Mouse (Mus musculus) stomach, embryonic 16.5 days (tissue): ENCODE results near the gene Vmn1r177. TPM values are rescaled to one million over a fixed set of nuclear protein-coding genes. Genes with fewer than 3 reads are reported as not detected.
"Not testable (repeated sequence)": the region's sequence is repeated elsewhere in the genome, so short reads cannot be mapped to it uniquely, and the experiment has no call there.

ENCODE experiments used
- ATAC-seq: fragments of 200-750 bp; cut with Nextera tagmentation; 2 replicates; pipeline ENCODE4 v1.8.0; 2017; ENCODE audit warnings: moderate number of reproducible peaks, moderate TSS enrichment; ENCODE audit not compliant: insufficient read depth, low FRiP score
- H3K27ac ChIP-seq: fragments of 300-500 bp; sonication (generic); 2 replicates; pipeline ENCODE4 v1.5.1; 2014; ENCODE audit warnings: low read length
- H3K27me3 ChIP-seq: fragments of 300-500 bp; sonication (generic); 2 replicates; pipeline ENCODE4 v1.6.1; 2014; ENCODE audit warnings: low read length, control low read depth, mixed read lengths; ENCODE audit not compliant: control insufficient read depth, insufficient read depth
- H3K36me3 ChIP-seq: fragments of 300-500 bp; sonication (generic); 2 replicates; pipeline ENCODE4 v1.6.1; 2014; ENCODE audit warnings: low read length; ENCODE audit not compliant: control insufficient read depth, insufficient read depth
- H3K4me1 ChIP-seq: fragments of 300-500 bp; sonication (generic); 2 replicates; pipeline ENCODE4 v1.6.1; 2014; ENCODE audit warnings: low read length, control low read depth, mixed read lengths; ENCODE audit not compliant: control insufficient read depth, insufficient read depth
- H3K4me2 ChIP-seq: fragments of 300-500 bp; sonication (generic); 2 replicates; pipeline ENCODE4 v1.6.1; 2014; ENCODE audit warnings: low read depth, low read length, mixed read lengths
- H3K4me3 ChIP-seq: fragments of 300-500 bp; sonication (generic); replicated peaks from 2 replicates; pipeline ENCODE4 v1.5.1; 2014; ENCODE audit warnings: mild to moderate bottlenecking, low read length
- H3K9ac ChIP-seq: fragments of 300-500 bp; sonication (generic); 2 replicates; pipeline ENCODE4 v1.6.1; 2014; ENCODE audit warnings: low read length
- H3K9me3 ChIP-seq: fragments of 300-500 bp; sonication (generic); replicated peaks from 2 replicates; pipeline ENCODE4 v1.6.1; 2016; ENCODE audit warnings: low read length, control low read depth; ENCODE audit not compliant: control insufficient read depth
- WGBS: fragments of 180-500 bp; shearing (Covaris S2); extraction: QIAGEN DNeasy Blood & Tissue Kit; methylation state at CpG from one replicate; pipeline ENCODE4 v1.1.7; 2014; 5-methylcytosine and 5-hydroxymethylcytosine counted together
- polyA plus RNA-seq: library from polyadenylated mRNA; unstranded; fragments of >200 nt; fragmentation: Nextera tagmentation; extraction: Ambion mirVana; gene quantifications from 2 replicates; pipeline ENCODE4 v1.2.1, GENCODE M21; 2015

Vmn1r177 gene
- polyA plus RNA-seq = not detected in 2 replicates

DNA sequence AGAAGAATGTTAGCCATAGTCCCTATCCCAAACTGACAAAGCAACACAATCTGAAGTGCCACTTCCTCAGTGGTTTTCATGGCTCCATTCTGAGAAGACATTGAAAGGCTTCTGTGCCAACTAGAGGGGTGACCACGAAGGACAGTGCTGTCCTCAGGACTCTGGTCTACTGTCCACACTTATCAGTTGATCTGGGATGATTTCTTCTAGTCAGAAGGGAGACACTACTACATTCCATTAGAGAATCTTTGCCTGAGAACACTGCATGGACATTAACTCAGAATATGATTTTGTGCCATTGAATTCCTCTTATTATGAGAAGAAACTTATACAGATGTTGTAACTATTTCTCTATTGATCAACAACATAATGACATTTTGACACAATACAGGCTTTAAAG lies at the start of gene Vmn1r177:
TSS of gene Vmn1r177 (minus strand) at position 101 of the 400 bp plus-strand sequence.
- 10% methylated on average over 1 of the region's 1 CpGs for WGBS
- H3K9ac ChIP-seq = not testable (repeated sequence)

DNA sequence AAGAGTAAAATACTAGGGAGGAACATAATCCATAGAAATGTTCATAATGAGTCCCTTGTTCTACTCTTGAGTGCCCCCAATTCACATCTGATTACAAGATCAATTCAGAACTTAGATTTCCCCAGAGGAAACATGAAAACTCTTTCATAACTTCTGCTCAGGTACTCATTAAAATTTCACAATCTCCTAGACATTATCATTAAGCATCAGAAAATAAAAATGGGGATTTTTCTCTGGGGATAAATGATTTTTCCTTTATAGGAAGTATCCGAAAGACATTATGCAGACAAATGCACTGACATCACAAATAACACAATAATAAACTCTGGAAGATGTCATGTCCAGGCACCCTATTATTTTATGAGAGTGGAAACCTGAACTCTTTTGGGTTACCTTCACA lies 25.5 kb upstream of the Vmn1r177 start, which contains the start of gene Vmn1r178:
TSS of gene Vmn1r178 (plus strand) at position 301 of the 400 bp plus-strand sequence.
- no peak within 1 kb of the TSS for H3K27ac ChIP-seq
- H3K4me1 ChIP-seq = no peaks in the 10 kb centered on the region
- no peak within 1 kb of the TSS for H3K9ac ChIP-seq
- no peaks in the 10 kb centered on the region for H3K27me3 ChIP-seq
- no peak for ATAC-seq
- H3K36me3 ChIP-seq = no peaks in the 10 kb centered on the region
- H3K4me3 ChIP-seq = no peak within 1 kb of the TSS
- 92% methylated on average over 1 of the region's 1 CpGs for WGBS
- H3K9me3 ChIP-seq = no peaks in the 10 kb centered on the region
- H3K4me2 ChIP-seq = no peak within 1 kb of the TSS

More for the DNA sequence above, at the start of gene Vmn1r177:
- H3K4me2 ChIP-seq, ATAC-seq, H3K36me3 ChIP-seq, H3K9me3 ChIP-seq, H3K27ac ChIP-seq, H3K4me1 ChIP-seq, H3K4me3 ChIP-seq, H3K27me3 ChIP-seq: not testable (repeated sequence)

DNA sequence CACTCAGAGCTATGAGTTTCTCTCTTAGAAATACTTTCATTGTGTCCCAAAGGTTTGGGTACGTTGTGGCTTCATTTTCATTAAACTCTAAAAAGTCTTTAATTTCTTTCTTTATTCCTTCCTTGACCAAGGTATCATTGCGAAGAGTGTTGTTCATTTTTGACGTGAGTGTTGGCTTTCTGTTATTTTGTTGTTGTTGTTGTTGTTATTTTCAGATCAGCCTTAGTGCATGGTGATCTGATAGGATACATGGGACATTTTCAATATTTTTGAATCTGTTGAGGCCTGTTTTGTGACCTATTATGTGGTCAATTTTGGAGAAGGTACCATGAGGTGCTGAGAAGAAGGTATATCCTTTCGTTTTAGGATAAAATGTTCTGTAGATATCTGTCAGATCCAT lies 10.7 kb upstream of the Vmn1r177 start:
- not testable (repeated sequence) for H3K4me1 ChIP-seq, H3K9ac ChIP-seq, H3K4me3 ChIP-seq, H3K27ac ChIP-seq, H3K36me3 ChIP-seq, H3K4me2 ChIP-seq, H3K9me3 ChIP-seq, ATAC-seq, H3K27me3 ChIP-seq
- 69% methylated on average over 3 of the region's 4 CpGs for WGBS

DNA sequence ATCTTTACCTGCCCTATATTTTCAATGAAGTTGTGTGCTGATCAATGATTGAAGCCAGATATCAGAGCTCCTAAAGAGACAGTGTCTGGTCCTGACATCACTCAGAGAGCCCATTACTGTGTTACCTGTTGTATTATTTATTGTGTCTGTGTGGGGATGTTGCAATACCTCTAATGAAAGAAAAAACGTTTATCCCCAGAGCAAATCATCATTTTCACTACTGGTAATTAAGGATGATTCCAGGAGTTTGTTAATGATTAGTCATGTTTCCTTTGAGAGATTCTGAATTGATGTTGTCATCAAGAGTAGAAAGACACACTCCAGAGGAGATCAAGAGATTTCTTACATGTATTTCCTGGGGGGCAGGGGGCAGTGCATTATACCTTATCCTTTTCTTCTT lies 29.0 kb downstream of the Vmn1r177 start, which contains the start of gene Vmn1r176:
TSS of gene Vmn1r176 (minus strand) at position 101 of the 400 bp plus-strand sequence.
- not testable (repeated sequence) for H3K4me3 ChIP-seq, H3K9me3 ChIP-seq, H3K9ac ChIP-seq, ATAC-seq, H3K27me3 ChIP-seq, H3K4me2 ChIP-seq, H3K36me3 ChIP-seq, H3K4me1 ChIP-seq, H3K27ac ChIP-seq
- WGBS = no CpG with 5 or more reads among the region's 1 CpGs

Other genes with a start within 250 kb of the Vmn1r177 start
- gene Vmn1r171, start 235.7 kb downstream of the Vmn1r177 start, polyA plus RNA-seq = not detected in 2 replicates
- gene Vmn1r172, start 208.1 kb downstream of the Vmn1r177 start, polyA plus RNA-seq = not detected in 2 replicates
- not detected in 2 replicates for gene Vmn1r173, start 165.7 kb downstream of the Vmn1r177 start, polyA plus RNA-seq
- not detected in 2 replicates for gene Vmn1r174, start 114.2 kb downstream of the Vmn1r177 start, polyA plus RNA-seq
- gene Vmn1r175, start 55.8 kb downstream of the Vmn1r177 start, polyA plus RNA-seq = not detected in 2 replicates
- not detected in 2 replicates for gene Vmn1r176, start 29.1 kb downstream of the Vmn1r177 start, polyA plus RNA-seq
- gene Vmn1r178, start 25.6 kb upstream of the Vmn1r177 start, polyA plus RNA-seq = not detected in 2 replicates
- not detected in 2 replicates for gene Vmn1r179, start 60.5 kb upstream of the Vmn1r177 start, polyA plus RNA-seq
- gene Vmn1r180, start 84.2 kb upstream of the Vmn1r177 start, polyA plus RNA-seq = not detected in 2 replicates
- not detected in 2 replicates for gene Vmn1r181, start 108.2 kb upstream of the Vmn1r177 start, polyA plus RNA-seq
- gene V1rd19, start 135.2 kb upstream of the Vmn1r177 start, polyA plus RNA-seq = not detected in 2 replicates
- gene Vmn1r183, start 186.8 kb upstream of the Vmn1r177 start, polyA plus RNA-seq = not detected in 2 replicates
- gene Zfp180, start 215.5 kb upstream of the Vmn1r177 start, polyA plus RNA-seq = 17.8 and 20.0 TPM in 2 replicates
- gene Zfp112, start 245.9 kb upstream of the Vmn1r177 start, polyA plus RNA-seq = 6.1 and 6.9 TPM in 2 replicates